Mouse (Mus musculus) midbrain, embryonic 10.5 days (tissue): ENCODE results near the gene Sh2d6. TPM values are rescaled to one million over a fixed set of nuclear protein-coding genes. Genes with fewer than 3 reads are reported as not detected.

ENCODE experiments used
- polyA plus RNA-seq: library from polyadenylated mRNA; unstranded; fragments of >200 nt; fragmentation: Nextera tagmentation; extraction: Ambion mirVana; gene quantifications from 2 replicates; pipeline ENCODE4 v1.2.1, GENCODE M21; 2016

Gene Sh2d6
- polyA plus RNA-seq, 1 experiment from 2014 or later = 0.23 TPM

Other genes starting within 250 kb of the Sh2d6 start
- gene Sftpb, start 217.1 kb downstream of the Sh2d6 start, polyA plus RNA-seq = not detected in 2 replicates
- gene Usp39, start 176.5 kb downstream of the Sh2d6 start, polyA plus RNA-seq = 80.1 and 89.3 TPM in 2 replicates
- 28.9 and 29.6 TPM in 2 replicates for gene 0610030E20Rik, start 174.4 kb downstream of the Sh2d6 start, polyA plus RNA-seq
- gene Tmem150a, start 166.3 kb downstream of the Sh2d6 start, polyA plus RNA-seq = 5.6 and 6.7 TPM in 2 replicates
- gene Rnf181, start 154.8 kb downstream of the Sh2d6 start, polyA plus RNA-seq = 106 and 111 TPM in 2 replicates
- gene Vamp5, start 141.2 kb downstream of the Sh2d6 start, polyA plus RNA-seq = 12.0 and 12.9 TPM in 2 replicates
- gene Vamp8, start 131.0 kb downstream of the Sh2d6 start, polyA plus RNA-seq = 35.7 and 35.8 TPM in 2 replicates
- gene Ggcx, start 107.4 kb downstream of the Sh2d6 start, polyA plus RNA-seq = 15.3 and 21.5 TPM in 2 replicates
- gene Mat2a, start 82.1 kb downstream of the Sh2d6 start, polyA plus RNA-seq = 431 and 439 TPM in 2 replicates
- 9.7 and 11.1 TPM in 2 replicates for gene Capg, start 22.7 kb upstream of the Sh2d6 start, polyA plus RNA-seq
- gene Elmod3, start 76.7 kb upstream of the Sh2d6 start, polyA plus RNA-seq = 14.2 and 15.5 TPM in 2 replicates
- gene Retsat, start 76.8 kb upstream of the Sh2d6 start, polyA plus RNA-seq = 8.2 and 8.4 TPM in 2 replicates
- gene Tgoln1, start 95.3 kb upstream of the Sh2d6 start, polyA plus RNA-seq = 33.3 and 35.4 TPM in 2 replicates